In genomic region chr12:73810041-73810795, GRCm38 (mm10) we compare ENCODE assay signal across 9 mouse cellular contexts.
DNase-seq lines count a peak whose midpoint lies in the region; ATAC-seq and TF ChIP-seq lines count a peak whose summit lies in the region.
"Had no signal": no experiment of that assay in that cellular context is flagged by ENCODE, and none has a peak within 500 bp of the region (broad histone marks: within the 10 kb centered on the region; RNA-seq: fewer than 3 reads in every experiment).

No protein-coding gene starts in this region.

- H3K36me3 ChIP-seq in forebrain, embryonic 14.5 days (ENCODE audit: control insufficient read depth, insufficient read depth, low read length), result no peaks in the 10 kb centered on the region
- H3K36me3 ChIP-seq in forebrain, embryonic 10.5 days (replicated peaks), result no peaks in the 10 kb centered on the region
- no peaks in the 10 kb centered on the region for H3K36me3 ChIP-seq in heart, embryonic 12.5 days
- H3K36me3 ChIP-seq in stomach, postnatal 0 days (ENCODE audit: control insufficient read depth, insufficient read depth, low read length), result no peaks in the 10 kb centered on the region

- no peak overlapping the region for H3K27ac ChIP-seq in forebrain, embryonic 14.5 days (ENCODE audit: low read depth, low read length)
- no peak overlapping the region for H3K27ac ChIP-seq in forebrain, embryonic 10.5 days
- H3K27ac ChIP-seq in heart, embryonic 12.5 days (ENCODE audit: poor library complexity, severe bottlenecking), result peak overlapping the region; percentile 88
- peak overlapping the region; percentile 65 for H3K27ac ChIP-seq in stomach, postnatal 0 days (replicated peaks)

- WGBS in forebrain, embryonic 14.5 days, result 49% methylated on average over 13 of the region's 13 CpGs
- WGBS in forebrain, embryonic 10.5 days, result 76% methylated on average over 13 of the region's 13 CpGs
- 16% methylated on average over 13 of the region's 13 CpGs for WGBS in heart, embryonic 12.5 days
- 21% methylated on average over 13 of the region's 13 CpGs for WGBS in stomach, postnatal 0 days

- peaks cover 7% of the 10 kb centered on the region for H3K4me1 ChIP-seq in forebrain, embryonic 14.5 days (ENCODE audit: control insufficient read depth, insufficient read depth, low read length)
- H3K4me1 ChIP-seq in forebrain, embryonic 10.5 days, result peaks cover 9% of the 10 kb centered on the region
- H3K4me1 ChIP-seq in heart, embryonic 12.5 days (replicated peaks), result peaks cover 51% of the 10 kb centered on the region
- no peaks in the 10 kb centered on the region for H3K4me1 ChIP-seq in stomach, postnatal 0 days (replicated peaks; ENCODE audit: control insufficient read depth, insufficient read depth)

- peak; percentile 84 for DNase-seq in forebrain, embryonic 14.5 days (ENCODE audit: low spot score)
- no peak for DNase-seq in forebrain, embryonic 10.5 days (ENCODE audit: extremely low spot score, low spot score)
- DNase-seq in embryo, embryonic 11.5 days (ENCODE audit: low read depth, low spot score), result peak; percentile 36
- peak; percentile 93 for DNase-seq in kidney, postnatal 14 days
- peak; percentile 61 for DNase-seq in mesoderm, embryonic 11.5 days (ENCODE audit: low read depth, low spot score)
- DNase-seq in stomach, postnatal 0 days (ENCODE audit: low spot score), result peak; percentile 54
- DNase-seq in natural killer cell, adult 2 months (ENCODE audit: low spot score in 2 of 2), result no peak

- no peaks in the 10 kb centered on the region for H3K9me3 ChIP-seq in forebrain, embryonic 14.5 days (replicated peaks; ENCODE audit: control insufficient read depth, low read length)
- H3K9me3 ChIP-seq in forebrain, embryonic 10.5 days, result no peaks in the 10 kb centered on the region
- no peaks in the 10 kb centered on the region for H3K9me3 ChIP-seq in heart, embryonic 12.5 days (replicated peaks)
- H3K9me3 ChIP-seq in stomach, postnatal 0 days (ENCODE audit: control insufficient read depth, low read length), result no peaks in the 10 kb centered on the region

- TF ChIP-seq CTCF in stomach, postnatal 0 days (IDR thresholded peaks at IDR 0.05; ENCODE audit: low read depth), result no peak

- no peak overlapping the region for H3K9ac ChIP-seq in forebrain, embryonic 14.5 days (ENCODE audit: low read length)
- H3K9ac ChIP-seq in heart, embryonic 12.5 days, result no peak overlapping the region
- no peak overlapping the region for H3K9ac ChIP-seq in stomach, postnatal 0 days (ENCODE audit: low read length)

- ATAC-seq in forebrain, embryonic 14.5 days, result peak; percentile 70; the same call in 1 of the 2 replicates
- peak; percentile 75 for ATAC-seq in heart, embryonic 12.5 days (ENCODE audit: insufficient number of reproducible peaks, low FRiP score)
- ATAC-seq in stomach, postnatal 0 days (ENCODE audit: low FRiP score, low TSS enrichment), result peak; percentile 85

- no peak for TF ChIP-seq EP300 in stomach, postnatal 0 days (optimal IDR thresholded peaks at IDR 0.05)

- H3K4me3 ChIP-seq in forebrain, embryonic 14.5 days (ENCODE audit: low read depth, low read length), result no peak overlapping the region
- no peak overlapping the region for H3K4me3 ChIP-seq in forebrain, embryonic 10.5 days
- no peak overlapping the region for H3K4me3 ChIP-seq in heart, embryonic 12.5 days
- no peak overlapping the region for H3K4me3 ChIP-seq in stomach, postnatal 0 days (ENCODE audit: low read depth, low read length)

- H3K27me3 ChIP-seq in forebrain, embryonic 14.5 days (replicated peaks; ENCODE audit: control insufficient read depth, insufficient read depth, low read length), result no peaks in the 10 kb centered on the region
- no peaks in the 10 kb centered on the region for H3K27me3 ChIP-seq in forebrain, embryonic 10.5 days (ENCODE audit: poor library complexity, severe bottlenecking)
- no peaks in the 10 kb centered on the region for H3K27me3 ChIP-seq in heart, embryonic 12.5 days (replicated peaks)
- H3K27me3 ChIP-seq in stomach, postnatal 0 days (ENCODE audit: control insufficient read depth, insufficient read depth, low read length), result no peaks in the 10 kb centered on the region
- H3K27me3 ChIP-seq: CH12.LX had no signal

- no peak overlapping the region for H3K4me2 ChIP-seq in forebrain, embryonic 14.5 days (ENCODE audit: low read length)
- H3K4me2 ChIP-seq in heart, embryonic 12.5 days, result peak overlapping the region; percentile 31
- H3K4me2 ChIP-seq in stomach, postnatal 0 days (replicated peaks; ENCODE audit: low read depth), result no peak overlapping the region

Comparison
In these comparisons a context has a peak if more than half of its experiments do, and no peak if none do; other contexts are left out.
1. DNase-seq: peak in forebrain, embryonic 14.5 days (single experiment), embryo, embryonic 11.5 days (single experiment), kidney, postnatal 14 days (single experiment), mesoderm, embryonic 11.5 days (single experiment) and stomach, postnatal 0 days (single experiment); none in forebrain, embryonic 10.5 days (single experiment) and natural killer cell, adult 2 months (0 of 2).
2. H3K27ac ChIP-seq: peak in heart, embryonic 12.5 days (single experiment) and stomach, postnatal 0 days (single experiment); none in forebrain, embryonic 14.5 days (single experiment) and forebrain, embryonic 10.5 days (single experiment).
3. Peak in every context shown above with its lines, with median percentiles within 50 percentile points of each other: ATAC-seq.